Mouse (Mus musculus): ENCODE data around the gene A930018P22Rik. TPM values are rescaled to one million over a fixed set of nuclear protein-coding genes. Genes with fewer than 3 reads are reported as not detected.

A930018P22Rik gene
- polyA plus RNA-seq, 1 experiment = not detected

- H3K27ac ChIP-seq (ENCODE audit: insufficient read depth, low read length) = no peak overlapping the region
- TF ChIP-seq POLR2A (IDR thresholded peaks at IDR 0.05; ENCODE audit: low read depth, low read length) = no peak
- no peak for TF ChIP-seq CTCF (IDR thresholded peaks at IDR 0.05; ENCODE audit: borderline replicate concordance, insufficient read depth, low read length)
- no peak overlapping the region for H3K4me3 ChIP-seq (ENCODE audit: insufficient read depth, low read length)
- no peaks in the 10 kb centered on the region for H3K4me1 ChIP-seq (ENCODE audit: control insufficient read depth, insufficient read depth, low read length)
These were observed 10.7 kb downstream of the A930018P22Rik start for GRCm38 (mm10) chr2:104133042-104133810.

- TF ChIP-seq POLR2A (IDR thresholded peaks at IDR 0.05; ENCODE audit: low read depth, low read length) = no peak
- TF ChIP-seq CTCF (IDR thresholded peaks at IDR 0.05; ENCODE audit: borderline replicate concordance, insufficient read depth, low read length) = peak; percentile 36
- H3K4me1 ChIP-seq (ENCODE audit: control insufficient read depth, insufficient read depth, low read length) = no peaks in the 10 kb centered on the region
- no peak overlapping the region for H3K27ac ChIP-seq (ENCODE audit: insufficient read depth, low read length)
- H3K4me3 ChIP-seq (ENCODE audit: insufficient read depth, low read length) = no peak overlapping the region
These were observed 11.8 kb downstream of the A930018P22Rik start for GRCm38 (mm10) chr2:104134150-104135056.

GRCm38 (mm10) chr2:104135920-104136319 is 13.4 kb downstream of the A930018P22Rik start:
- Histone ChIP-seq H3K4me1 (ENCODE audit: control insufficient read depth, insufficient read depth, low read length) (no peaks in the 10 kb centered on the region), H3K27ac (ENCODE audit: insufficient read depth, low read length) (no peak overlapping the region), H3K4me3 (ENCODE audit: insufficient read depth, low read length) (no peak overlapping the region)
- no peak for TF ChIP-seq POLR2A (IDR thresholded peaks at IDR 0.05; ENCODE audit: low read depth, low read length)
- TF ChIP-seq CTCF (IDR thresholded peaks at IDR 0.05; ENCODE audit: borderline replicate concordance, insufficient read depth, low read length) = no peak

DNA sequence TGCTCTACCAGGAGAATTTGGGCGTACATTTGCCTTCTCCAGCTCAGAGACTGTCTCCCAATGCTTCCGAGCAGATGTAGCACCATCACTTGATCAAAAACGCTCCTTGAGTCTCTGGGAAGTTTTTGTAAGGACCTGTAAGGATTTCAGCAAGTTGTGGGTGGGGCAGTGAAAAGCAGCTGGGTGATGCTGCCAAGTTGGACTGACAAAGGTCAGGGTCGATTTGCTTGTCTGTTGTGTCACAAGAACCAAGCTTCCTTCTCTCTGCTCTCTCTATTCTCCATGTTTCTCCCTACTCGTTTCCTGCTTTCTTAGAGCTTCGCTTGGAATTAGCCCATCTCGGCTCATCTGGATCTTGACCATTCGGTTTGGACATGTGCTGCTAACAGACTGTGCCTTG is 19.6 kb downstream of the A930018P22Rik start:
- no peak overlapping the region for H3K27ac ChIP-seq (ENCODE audit: insufficient read depth, low read length)
- TF ChIP-seq POLR2A (IDR thresholded peaks at IDR 0.05; ENCODE audit: low read depth, low read length) = no peak
- no peak for TF ChIP-seq CTCF (IDR thresholded peaks at IDR 0.05; ENCODE audit: borderline replicate concordance, insufficient read depth, low read length)
- no peaks in the 10 kb centered on the region for H3K4me1 ChIP-seq (ENCODE audit: control insufficient read depth, insufficient read depth, low read length)
- H3K4me3 ChIP-seq (ENCODE audit: insufficient read depth, low read length) = no peak overlapping the region

GRCm38 (mm10) chr2:104144004-104144403 is 21.4 kb downstream of the A930018P22Rik start:
- H3K4me3 ChIP-seq (ENCODE audit: insufficient read depth, low read length) = no peak overlapping the region
- no peak for TF ChIP-seq CTCF (IDR thresholded peaks at IDR 0.05; ENCODE audit: borderline replicate concordance, insufficient read depth, low read length)
- no peak for TF ChIP-seq POLR2A (IDR thresholded peaks at IDR 0.05; ENCODE audit: low read depth, low read length)
- no peaks in the 10 kb centered on the region for H3K4me1 ChIP-seq (ENCODE audit: control insufficient read depth, insufficient read depth, low read length)
- H3K27ac ChIP-seq (ENCODE audit: insufficient read depth, low read length) = no peak overlapping the region

DNA sequence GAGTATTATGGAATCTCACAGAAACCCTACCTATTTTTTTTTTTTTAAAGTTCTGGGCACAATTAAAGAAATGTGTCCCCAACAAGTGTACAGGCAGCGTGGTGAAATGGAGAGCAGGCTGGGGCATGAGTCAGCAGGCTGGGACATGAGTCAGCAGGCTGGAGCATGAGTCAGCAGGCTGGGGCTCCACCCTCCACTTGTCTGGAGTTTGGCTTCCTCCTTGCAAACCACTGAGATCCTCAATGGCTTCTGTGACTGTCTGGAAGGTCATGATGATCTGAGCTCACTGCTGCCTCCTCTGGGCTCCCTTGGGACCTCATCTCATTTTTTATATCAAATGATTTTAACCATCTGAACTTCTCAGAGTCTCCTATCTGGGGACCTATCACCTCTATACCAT is 23.4 kb downstream of the A930018P22Rik start:
- no peaks in the 10 kb centered on the region for H3K4me1 ChIP-seq (ENCODE audit: control insufficient read depth, insufficient read depth, low read length)
- no peak overlapping the region for H3K4me3 ChIP-seq (ENCODE audit: insufficient read depth, low read length)
- no peak overlapping the region for H3K27ac ChIP-seq (ENCODE audit: insufficient read depth, low read length)
- no peak for TF ChIP-seq CTCF (IDR thresholded peaks at IDR 0.05; ENCODE audit: borderline replicate concordance, insufficient read depth, low read length)

- Histone ChIP-seq H3K4me3 (ENCODE audit: insufficient read depth, low read length) (no peak overlapping the region), H3K4me1 (ENCODE audit: control insufficient read depth, insufficient read depth, low read length) (no peaks in the 10 kb centered on the region), H3K27ac (ENCODE audit: insufficient read depth, low read length) (no peak overlapping the region)
- no peak for TF ChIP-seq POLR2A (IDR thresholded peaks at IDR 0.05; ENCODE audit: low read depth, low read length)
- TF ChIP-seq CTCF (IDR thresholded peaks at IDR 0.05; ENCODE audit: borderline replicate concordance, insufficient read depth, low read length) = no peak
These were observed 25.5 kb downstream of the A930018P22Rik start for GRCm38 (mm10) chr2:104147910-104148561.

GRCm38 (mm10) chr2:104150608-104151397 is 28.2 kb downstream of the A930018P22Rik start:
- TF ChIP-seq POLR2A (IDR thresholded peaks at IDR 0.05; ENCODE audit: low read depth, low read length) = no peak
- no peak for TF ChIP-seq CTCF (IDR thresholded peaks at IDR 0.05; ENCODE audit: borderline replicate concordance, insufficient read depth, low read length)
- Histone ChIP-seq H3K27ac (ENCODE audit: insufficient read depth, low read length) (no peak overlapping the region), H3K4me1 (ENCODE audit: control insufficient read depth, insufficient read depth, low read length) (no peaks in the 10 kb centered on the region), H3K4me3 (ENCODE audit: insufficient read depth, low read length) (no peak overlapping the region)

GRCm38 (mm10) chr2:104153345-104153744 is 30.8 kb downstream of the A930018P22Rik start:
- H3K4me1 ChIP-seq (ENCODE audit: control insufficient read depth, insufficient read depth, low read length) = no peaks in the 10 kb centered on the region
- TF ChIP-seq POLR2A (IDR thresholded peaks at IDR 0.05; ENCODE audit: low read depth, low read length) (no peak), CTCF (IDR thresholded peaks at IDR 0.05; ENCODE audit: borderline replicate concordance, insufficient read depth, low read length) (no peak)
- no peak overlapping the region for H3K27ac ChIP-seq (ENCODE audit: insufficient read depth, low read length)
- H3K4me3 ChIP-seq (ENCODE audit: insufficient read depth, low read length) = no peak overlapping the region

Data from embryonic fibroblast, embryonic 13.5 days (primary cell).